Mouse (Mus musculus) Patski (cell line): ENCODE results near the gene Maml2. TPM values are rescaled to one million over a fixed set of nuclear protein-coding genes. Genes with fewer than 3 reads are reported as not detected.
A peak's percentile ranks its signal among the peaks of the same experiment; 100 is the strongest.

Source experiments
- ATAC-seq: fragments of 100-300 bp; one replicate; pipeline ENCODE4 v1.8.0; 2021
- CTCF ChIA-PET: fragments of 350-600 bp; sonication (Branson Sonifier 250); formaldehyde crosslinking; loops from one replicate; lab custom pipeline; 2022; ENCODE audit warnings: inconsistent platforms; lab: Charles Lee
- POLR2A ChIA-PET: fragments of 350-600 bp; sonication (Branson Sonifier 250); formaldehyde crosslinking; loops from one replicate; lab custom pipeline; 2022; ENCODE audit warnings: antibody characterized with exemption, inconsistent platforms; lab: Charles Lee
- DNase-seq: peaks from one replicate; pipeline ENCODE4 v3.0.0-alpha.2; 2011; ENCODE audit warnings: low read depth, low spot score
- H3K27me3 ChIP-seq: fragments of 371-371 bp; one replicate; pipeline ENCODE4 v1.5.1; 2021
- CTCF ChIP-seq: fragments of 100-300 bp; IDR thresholded peaks from one replicate; pipeline ENCODE4 v1.5.1; 2021
- in situ Hi-C: fragments of 300-500 bp; cut with MboI; formaldehyde crosslinking; loops from 3 replicates; pipeline ENCODE4 v1.11.1; 2018; ENCODE audit warnings: low pct_unique_long_range_greater_than_20kb, mixed read lengths
- polyA plus RNA-seq: library from polyadenylated mRNA; unstranded; gene quantifications from one replicate; pipeline ENCODE4 v1.2.3, GENCODE M21; 2021

Maml2 gene
- polyA plus RNA-seq, 1 experiment from 2014 or later = 10.5 TPM

GRCm38 (mm10) chr9:13544133-13544532 lies 246.4 kb downstream of the Maml2 start:
- no peaks in the 10 kb centered on the region for H3K27me3 ChIP-seq
- ATAC-seq (peak; percentile 87), DNase-seq (no peak)
- in situ Hi-C loops = no loop called here
- TF ChIP-seq CTCF = no peak
- CTCF ChIA-PET = interaction anchor here (0.7 to 1.8 kb wide), 2 partner anchors 18 to 110 kb away, joined by 3 to 4 read pairs; no protein-coding TSS in a partner anchor
- POLR2A ChIA-PET = interaction anchor here (1.2 kb wide), 1 partner anchor 17 kb away, joined by 3 read pairs; no protein-coding TSS in a partner anchor

GRCm38 (mm10) chr9:13545726-13546125 lies 248.0 kb downstream of the Maml2 start:
- no peak for TF ChIP-seq CTCF
- ChIA-PET POLR2A (interaction anchor here (1.7 kb wide), 1 partner anchor 17 kb away, joined by 3 read pairs; no protein-coding TSS in a partner anchor), CTCF (interaction anchor here (1.3 kb wide), 1 partner anchor 12 kb away, joined by 3 read pairs; no protein-coding TSS in a partner anchor)
- DNase-seq = no peak
- in situ Hi-C loops = no loop called here
- no peak for ATAC-seq
- no peaks in the 10 kb centered on the region for H3K27me3 ChIP-seq

GRCm38 (mm10) chr9:13549911-13550310 lies 252.2 kb downstream of the Maml2 start:
- no peak for TF ChIP-seq CTCF
- DNase-seq = no peak
- in situ Hi-C loops = no loop called here
- ChIA-PET POLR2A (no interaction called here), CTCF (interaction anchor here (0.7 kb wide), 1 partner anchor 11 kb away, joined by 3 read pairs; no protein-coding TSS in a partner anchor)
- no peaks in the 10 kb centered on the region for H3K27me3 ChIP-seq
- no peak for ATAC-seq

GRCm38 (mm10) chr9:13552380-13553052 lies 254.8 kb downstream of the Maml2 start:
- POLR2A ChIA-PET = no interaction called here
- ATAC-seq (no peak), DNase-seq (no peak)
- CTCF ChIA-PET = interaction anchor here (0.6 kb wide), 1 partner anchor 83 kb away, joined by 3 read pairs; no protein-coding TSS in a partner anchor
- H3K27me3 ChIP-seq = no peaks in the 10 kb centered on the region
- in situ Hi-C loops = no loop called here
- TF ChIP-seq CTCF = no peak

GRCm38 (mm10) chr9:13554773-13555172 lies 257.0 kb downstream of the Maml2 start:
- DNase-seq = no peak
- ATAC-seq = no peak
- ChIA-PET POLR2A (no interaction called here), CTCF (no interaction called here)
- no peaks in the 10 kb centered on the region for H3K27me3 ChIP-seq
- in situ Hi-C loops = no loop called here
- no peak for TF ChIP-seq CTCF

- POLR2A ChIA-PET = no interaction called here
- no peaks in the 10 kb centered on the region for H3K27me3 ChIP-seq
- TF ChIP-seq CTCF = no peak
- CTCF ChIA-PET = interaction anchor here (1.8 kb wide), 1 partner anchor 9 kb away, joined by 6 read pairs; no protein-coding TSS in a partner anchor
- DNase-seq (no peak), ATAC-seq (no peak)
- in situ Hi-C loops = no loop called here
These were observed 258.3 kb downstream of the Maml2 start for GRCm38 (mm10) chr9:13555973-13556481.

GRCm38 (mm10) chr9:13556696-13557095 lies 258.9 kb downstream of the Maml2 start:
- no peak for DNase-seq

GRCm38 (mm10) chr9:13558811-13559372 lies 261.1 kb downstream of the Maml2 start:
- ChIA-PET CTCF (interaction anchor here (1.0 to 1.4 kb wide), 3 partner anchors 18 to 263 kb away, joined by 3 to 4 read pairs (median 3); no protein-coding TSS in a partner anchor), POLR2A (interaction anchor here (0.6 kb wide), 1 partner anchor 263 kb away, joined by 6 read pairs; no protein-coding TSS in a partner anchor)
- in situ Hi-C loops = no loop called here
- TF ChIP-seq CTCF = peak; percentile 12
- no peaks in the 10 kb centered on the region for H3K27me3 ChIP-seq
- DNase-seq (no peak), ATAC-seq (peak; percentile 67)

More at GRCm38 (mm10) chr9:13556696-13557095, 258.9 kb downstream of the Maml2 start:
- CTCF ChIA-PET = interaction anchor here (0.8 to 1.8 kb wide), 2 partner anchors 8 to 10 kb away, joined by 3 to 6 read pairs; no protein-coding TSS in a partner anchor
- in situ Hi-C loops = no loop called here
- no peaks in the 10 kb centered on the region for H3K27me3 ChIP-seq
- POLR2A ChIA-PET = no interaction called here
- ATAC-seq = no peak
- TF ChIP-seq CTCF = no peak

- POLR2A ChIA-PET = no interaction called here
- CTCF ChIA-PET = interaction anchor here (0.8 kb wide), 1 partner anchor 10 kb away, joined by 3 read pairs; no protein-coding TSS in a partner anchor
- ATAC-seq = no peak
- no peak for DNase-seq
- no peak for TF ChIP-seq CTCF
- in situ Hi-C loops = no loop called here
- H3K27me3 ChIP-seq = no peaks in the 10 kb centered on the region
These were observed 262.9 kb downstream of the Maml2 start for GRCm38 (mm10) chr9:13560651-13561050.

- TF ChIP-seq CTCF = no peak
- no peak for ATAC-seq
- in situ Hi-C loops = no loop called here
- ChIA-PET POLR2A (no interaction called here), CTCF (interaction anchor here (0.8 to 1.7 kb wide), 3 partner anchors 9 to 87 kb away, joined by 3 read pairs; no protein-coding TSS in a partner anchor)
- H3K27me3 ChIP-seq = no peaks in the 10 kb centered on the region
- DNase-seq = no peak
These were observed 263.6 kb downstream of the Maml2 start for GRCm38 (mm10) chr9:13561335-13561734.
